Mouse (Mus musculus) embryo, embryonic 10.5 days (tissue): ENCODE data around the gene Gm8909.
A peak's percentile ranks its signal among the peaks of the same experiment; 100 is the strongest.
"Not testable (repeated sequence)": the region's sequence is repeated elsewhere in the genome, so short reads cannot be mapped to it uniquely, and the experiment has no call there.

Source experiments
- DNase-seq: peaks from one replicate; pipeline ENCODE4 v3.0.0-alpha.2; 2015; ENCODE audit warnings: low spot score

Gene Gm8909

GRCm38 (mm10) chr17:36168039-36168652, at the start of gene Gm8909:
TSS of gene Gm8909 (minus strand) at chr17:36168537.
- no peak for DNase-seq

GRCm38 (mm10) chr17:36215586-36215985, 47.2 kb upstream of the Gm8909 start:
- DNase-seq, result no peak

- DNase-seq, result no peak
Observed at GRCm38 (mm10) chr17:36206846-36207245, 38.5 kb upstream of the Gm8909 start.

- DNase-seq, result peak; percentile 29
Observed at GRCm38 (mm10) chr17:36205862-36206261, 37.5 kb upstream of the Gm8909 start.

- no peak for DNase-seq
Observed at GRCm38 (mm10) chr17:36205456-36205855, 37.1 kb upstream of the Gm8909 start.

GRCm38 (mm10) chr17:36201851-36202250, 33.5 kb upstream of the Gm8909 start:
- no peak for DNase-seq

- DNase-seq, result no peak
Observed at GRCm38 (mm10) chr17:36198317-36198716, 30.0 kb upstream of the Gm8909 start.

GRCm38 (mm10) chr17:36194471-36194870, 26.1 kb upstream of the Gm8909 start:
- no peak for DNase-seq

- peak; percentile 91 for DNase-seq
Observed at GRCm38 (mm10) chr17:36193546-36194141, 25.3 kb upstream of the Gm8909 start.

GRCm38 (mm10) chr17:36192371-36192770, 24.0 kb upstream of the Gm8909 start:
- no peak for DNase-seq

GRCm38 (mm10) chr17:36190169-36190507, 21.8 kb upstream of the Gm8909 start, which contains the start of gene H2-T3:
TSS of gene H2-T3 (minus strand) at chr17:36190287.
- no peak for DNase-seq

GRCm38 (mm10) chr17:36189491-36190168, 21.3 kb upstream of the Gm8909 start:
- DNase-seq, result no peak

GRCm38 (mm10) chr17:36187540-36187939, 19.2 kb upstream of the Gm8909 start:
- DNase-seq, result no peak

- no peak for DNase-seq
Observed at GRCm38 (mm10) chr17:36182212-36182611, 13.9 kb upstream of the Gm8909 start.

- DNase-seq, result not testable (repeated sequence)
Observed at GRCm38 (mm10) chr17:36179446-36179845, 11.1 kb upstream of the Gm8909 start.

- DNase-seq, result peak; percentile 56
Observed at GRCm38 (mm10) chr17:36178938-36179337, 10.6 kb upstream of the Gm8909 start.

GRCm38 (mm10) chr17:36176132-36176531, 7.8 kb upstream of the Gm8909 start:
- not testable (repeated sequence) for DNase-seq

GRCm38 (mm10) chr17:36170287-36170814, 2.0 kb upstream of the Gm8909 start:
- DNase-seq, result no peak

- no peak for DNase-seq
Observed at GRCm38 (mm10) chr17:36169753-36170152, 1.4 kb upstream of the Gm8909 start.

- DNase-seq, result not testable (repeated sequence)
Observed at GRCm38 (mm10) chr17:36169094-36169493, 757 bp upstream of the Gm8909 start.

GRCm38 (mm10) chr17:36167306-36168038, 865 bp downstream of the Gm8909 start:
- DNase-seq, result no peak

GRCm38 (mm10) chr17:36166901-36167300, 1.4 kb downstream of the Gm8909 start:
- DNase-seq, result not testable (repeated sequence)
